Mouse (Mus musculus) forebrain, embryonic 12.5 days (tissue): ENCODE results near the gene Ccdc9. TPM values are rescaled to one million over a fixed set of nuclear protein-coding genes. Genes with fewer than 3 reads are reported as not detected.
"Not testable (repeated sequence)": the region's sequence is repeated elsewhere in the genome, so short reads cannot be mapped to it uniquely, and the experiment has no call there.

Source experiments
- ATAC-seq: fragments of 200-750 bp; cut with Nextera tagmentation; 2 replicates; pipeline ENCODE4 v1.8.0; 2017; ENCODE audit warnings: moderate TSS enrichment; ENCODE audit not compliant: low FRiP score
- H3K27ac ChIP-seq: fragments of 300-500 bp; sonication (generic); 2 replicates; pipeline ENCODE4 v1.5.1; 2016; ENCODE audit warnings: mild to moderate bottlenecking
- H3K27me3 ChIP-seq: fragments of 300-500 bp; sonication (generic); 2 replicates; pipeline ENCODE4 v1.6.1; 2016; ENCODE audit warnings: mild to moderate bottlenecking
- H3K36me3 ChIP-seq: fragments of 300-500 bp; sonication (generic); replicated peaks from 2 replicates; pipeline ENCODE4 v1.6.1; 2016; ENCODE audit warnings: mild to moderate bottlenecking
- H3K4me1 ChIP-seq: fragments of 300-500 bp; sonication (generic); 2 replicates; pipeline ENCODE4 v1.6.1; 2016
- H3K4me2 ChIP-seq: fragments of 300-500 bp; sonication (generic); 2 replicates; pipeline ENCODE4 v1.6.1; 2016; ENCODE audit warnings: mild to moderate bottlenecking, moderate library complexity
- H3K4me3 ChIP-seq: fragments of 300-500 bp; sonication (generic); replicated peaks from 2 replicates; pipeline ENCODE4 v1.5.1; 2016; ENCODE audit warnings: mild to moderate bottlenecking
- H3K9ac ChIP-seq: fragments of 300-500 bp; sonication (generic); 2 replicates; pipeline ENCODE4 v1.6.1; 2016; ENCODE audit warnings: mild to moderate bottlenecking
- H3K9me3 ChIP-seq: fragments of 300-500 bp; sonication (generic); 2 replicates; pipeline ENCODE4 v1.6.1; 2016
- WGBS: fragments of 180-500 bp; shearing (Covaris S2); methylation state at CpG from one replicate; pipeline ENCODE4 v1.1.7; 2016; 5-methylcytosine and 5-hydroxymethylcytosine counted together
- polyA plus RNA-seq: library from polyadenylated mRNA; unstranded; fragments of >200 nt; fragmentation: Nextera tagmentation; extraction: Ambion mirVana; gene quantifications from 2 replicates; pipeline ENCODE4 v1.2.1, GENCODE M21; 2016

Ccdc9 gene
- polyA plus RNA-seq, 1 experiment from 2014 or later: 42.3 TPM

DNA sequence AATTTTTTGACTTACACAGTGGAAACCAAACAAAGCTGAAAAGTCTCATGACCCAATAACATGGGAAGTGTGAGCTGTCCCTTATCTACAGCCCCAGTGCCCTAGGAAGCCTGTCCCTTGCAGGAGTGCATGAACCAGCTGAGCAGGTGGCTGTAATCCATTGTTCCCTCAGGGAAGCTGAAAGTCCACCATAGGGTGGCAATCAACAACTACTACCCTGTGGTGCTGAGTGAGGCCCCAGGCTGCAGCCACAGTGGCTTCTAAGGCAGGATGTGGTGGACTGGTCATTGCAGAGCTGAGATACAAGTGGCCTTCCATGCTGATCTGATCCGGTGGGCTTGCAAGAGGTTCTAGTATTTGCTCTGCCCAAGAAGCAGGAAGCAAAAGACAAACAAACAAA is 25.5 kb downstream of the Ccdc9 start:
- Histone ChIP-seq H3K27me3 (no peaks in the 10 kb centered on the region), H3K36me3 (no peaks in the 10 kb centered on the region), H3K9me3 (0 out of 2 replicates have a peak, but pooled peaks cover 8% of the 10 kb centered on the region), H3K4me2 (no peak overlapping the region), H3K9ac (no peak overlapping the region), H3K27ac (no peak overlapping the region), H3K4me1 (no peaks in the 10 kb centered on the region), H3K4me3 (no peak overlapping the region)
- no peak for ATAC-seq
- WGBS: 81% methylated on average over 1 of the region's 1 CpGs

- Histone ChIP-seq H3K4me2 (no peak within 1 kb of the TSS), H3K4me1 (no peaks in the 10 kb centered on the region), H3K9ac (no peak within 1 kb of the TSS), H3K27me3 (peaks cover 2% of the 10 kb centered on the region; the same call in 1 of the 2 replicates), H3K9me3 (no peaks in the 10 kb centered on the region), H3K4me3 (no peak within 1 kb of the TSS), H3K27ac (no peak within 1 kb of the TSS), H3K36me3 (no peaks in the 10 kb centered on the region)
- ATAC-seq: no peak
- WGBS: 87% methylated on average over 5 of the region's 5 CpGs
Observed at GRCm38 (mm10) chr7:16259110-16259590, 27.4 kb downstream of the Ccdc9 start, which contains the start of gene C5ar1. Gene C5ar1 (minus strand): TSS chr7:16259540.

DNA sequence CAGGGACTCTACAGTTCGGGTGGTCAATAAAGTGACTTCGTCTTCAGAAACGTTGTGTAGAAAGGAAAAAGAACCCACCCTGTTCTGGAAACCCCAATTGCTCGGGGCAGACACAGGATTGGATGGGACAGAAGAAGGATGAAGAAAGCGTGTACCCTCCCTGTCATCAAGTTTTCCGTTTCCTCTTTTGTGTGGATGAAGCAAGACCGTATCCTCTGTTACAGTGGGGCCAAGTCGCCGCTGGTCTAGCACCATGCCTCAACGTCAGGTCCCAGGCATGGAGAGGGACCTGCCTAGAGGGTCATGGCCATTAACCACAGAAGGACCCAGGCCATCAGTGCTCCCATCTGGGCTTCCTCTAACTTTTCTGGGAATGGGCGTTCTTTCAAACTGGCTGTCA is 28.8 kb downstream of the Ccdc9 start:
- H3K36me3 ChIP-seq: no peaks in the 10 kb centered on the region
- ATAC-seq: no peak
- H3K9me3 ChIP-seq: no peaks in the 10 kb centered on the region
- H3K4me1 ChIP-seq: no peaks in the 10 kb centered on the region
- H3K27me3 ChIP-seq: peaks cover 6% of the 10 kb centered on the region; the same call in 1 of the 2 replicates
- no peak overlapping the region for H3K27ac ChIP-seq
- 92% methylated on average over 11 of the region's 11 CpGs for whole genome bisulfite sequencing
- H3K4me3 ChIP-seq: no peak overlapping the region
- no peak overlapping the region for H3K4me2 ChIP-seq
- H3K9ac ChIP-seq: no peak overlapping the region

- H3K4me1 ChIP-seq, H3K27ac ChIP-seq, H3K36me3 ChIP-seq, H3K9me3 ChIP-seq, H3K9ac ChIP-seq, H3K4me2 ChIP-seq, ATAC-seq, H3K27me3 ChIP-seq, H3K4me3 ChIP-seq: not testable (repeated sequence)
- 87% methylated on average over 4 of the region's 4 CpGs for whole genome bisulfite sequencing
Observed at GRCm38 (mm10) chr7:16255963-16256362, 30.6 kb downstream of the Ccdc9 start.

GRCm38 (mm10) chr7:16254195-16254594 is 32.4 kb downstream of the Ccdc9 start:
- WGBS: 68% methylated on average over 4 of the region's 4 CpGs
- Histone ChIP-seq H3K4me1 (no peaks in the 10 kb centered on the region), H3K4me3 (no peak overlapping the region)

GRCm38 (mm10) chr7:16250687-16251086 is 35.9 kb downstream of the Ccdc9 start:
- 85% methylated on average over 5 of the region's 5 CpGs for WGBS
- Histone ChIP-seq H3K4me2 (no peak overlapping the region), H3K4me1 (no peaks in the 10 kb centered on the region), H3K36me3 (no peaks in the 10 kb centered on the region), H3K9me3 (no peaks in the 10 kb centered on the region), H3K4me3 (no peak overlapping the region), H3K27me3 (peaks cover 6% of the 10 kb centered on the region; the same call in 1 of the 2 replicates), H3K27ac (no peak overlapping the region), H3K9ac (no peak overlapping the region)
- no peak for ATAC-seq

More at GRCm38 (mm10) chr7:16254195-16254594, 32.4 kb downstream of the Ccdc9 start:
- H3K27ac ChIP-seq: no peak overlapping the region
- H3K9me3 ChIP-seq: no peaks in the 10 kb centered on the region
- ATAC-seq: no peak
- H3K9ac ChIP-seq: no peak overlapping the region
- no peaks in the 10 kb centered on the region for H3K36me3 ChIP-seq
- H3K27me3 ChIP-seq: peaks cover 6% of the 10 kb centered on the region; the same call in 1 of the 2 replicates
- H3K4me2 ChIP-seq: no peak overlapping the region

- Histone ChIP-seq H3K4me3 (no peak overlapping the region), H3K4me2 (no peak overlapping the region), H3K4me1 (no peaks in the 10 kb centered on the region), H3K27ac (no peak overlapping the region), H3K27me3 (no peaks in the 10 kb centered on the region), H3K36me3 (no peaks in the 10 kb centered on the region), H3K9ac (no peak overlapping the region), H3K9me3 (no peaks in the 10 kb centered on the region)
- no peak for ATAC-seq
- 44% methylated on average over 1 of the region's 4 CpGs for WGBS
Observed at GRCm38 (mm10) chr7:16245958-16246357, 40.6 kb downstream of the Ccdc9 start.

- WGBS: 85% methylated on average over 5 of the region's 5 CpGs
Observed at GRCm38 (mm10) chr7:16244067-16244466, 42.5 kb downstream of the Ccdc9 start, which contains the start of gene C5ar2. Gene C5ar2 (minus strand): TSS chr7:16244154.

GRCm38 (mm10) chr7:16242198-16242597 is 44.4 kb downstream of the Ccdc9 start:
- no peak overlapping the region for H3K4me2 ChIP-seq
- H3K4me3 ChIP-seq: no peak overlapping the region
- no peaks in the 10 kb centered on the region for H3K27me3 ChIP-seq
- H3K4me1 ChIP-seq: no peaks in the 10 kb centered on the region
- no peak overlapping the region for H3K27ac ChIP-seq
- no peaks in the 10 kb centered on the region for H3K9me3 ChIP-seq
- no peak overlapping the region for H3K9ac ChIP-seq
- ATAC-seq: no peak
- 87% methylated on average over 6 of the region's 6 CpGs for WGBS
- no peaks in the 10 kb centered on the region for H3K36me3 ChIP-seq

More at GRCm38 (mm10) chr7:16244067-16244466, 42.5 kb downstream of the Ccdc9 start, which contains the start of gene C5ar2:
- Histone ChIP-seq H3K9ac (no peak within 1 kb of the TSS), H3K27me3 (no peaks in the 10 kb centered on the region), H3K4me1 (no peaks in the 10 kb centered on the region), H3K36me3 (no peaks in the 10 kb centered on the region), H3K4me2 (no peak within 1 kb of the TSS), H3K4me3 (no peak within 1 kb of the TSS), H3K27ac (no peak within 1 kb of the TSS), H3K9me3 (no peaks in the 10 kb centered on the region)
- ATAC-seq: no peak

- no peaks in the 10 kb centered on the region for H3K9me3 ChIP-seq
- H3K27me3 ChIP-seq: no peaks in the 10 kb centered on the region
- no peak for ATAC-seq
- no peak overlapping the region for H3K4me3 ChIP-seq
- 65% methylated on average over 11 of the region's 11 CpGs for WGBS
- H3K4me1 ChIP-seq: no peaks in the 10 kb centered on the region
- H3K36me3 ChIP-seq: no peaks in the 10 kb centered on the region
- H3K27ac ChIP-seq: no peak overlapping the region
- no peak overlapping the region for H3K9ac ChIP-seq
- H3K4me2 ChIP-seq: no peak overlapping the region
Observed at GRCm38 (mm10) chr7:16241787-16242186, 44.8 kb downstream of the Ccdc9 start.

- H3K36me3 ChIP-seq: no peaks in the 10 kb centered on the region
- H3K4me2 ChIP-seq: no peak overlapping the region
- ATAC-seq: no peak
- H3K9ac ChIP-seq: no peak overlapping the region
- no peak overlapping the region for H3K27ac ChIP-seq
- no peaks in the 10 kb centered on the region for H3K27me3 ChIP-seq
- WGBS: 92% methylated on average over 1 of the region's 1 CpGs
- H3K4me1 ChIP-seq: no peaks in the 10 kb centered on the region
- no peaks in the 10 kb centered on the region for H3K9me3 ChIP-seq
- no peak overlapping the region for H3K4me3 ChIP-seq
Observed at GRCm38 (mm10) chr7:16240978-16241303, 45.7 kb downstream of the Ccdc9 start.

DNA sequence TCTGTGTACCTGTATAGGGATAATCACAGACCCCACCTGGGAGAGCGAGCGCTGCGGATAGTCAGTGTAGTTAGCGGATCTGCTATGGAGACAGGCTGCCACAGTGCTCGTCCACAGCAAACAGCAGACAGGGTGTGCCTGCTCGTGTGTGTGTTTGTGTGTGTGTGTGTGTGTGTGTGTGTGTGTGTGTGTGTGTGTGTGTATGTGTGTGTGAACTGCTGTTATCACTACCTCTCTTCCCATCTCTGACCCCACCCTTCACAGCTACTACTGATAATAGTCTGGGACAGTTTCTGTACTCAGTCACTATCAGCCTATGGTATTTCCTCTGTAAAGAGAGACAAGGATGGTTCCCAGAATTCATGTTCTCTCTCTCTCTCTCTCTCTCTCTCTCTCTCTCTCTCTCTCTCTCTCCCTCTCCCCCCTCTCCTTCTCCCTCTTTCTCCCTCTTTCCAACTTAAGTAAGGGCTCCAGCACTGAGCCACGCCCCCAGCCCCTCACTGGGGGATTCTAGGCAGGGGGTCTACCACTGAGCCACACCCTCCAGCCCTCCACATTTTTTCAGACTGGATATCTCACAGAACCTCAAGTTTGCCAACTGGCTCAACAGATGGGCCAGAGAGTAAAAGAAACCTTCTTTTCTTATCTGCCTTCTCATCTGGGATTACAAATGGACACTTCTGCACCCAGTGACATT is 46.2 kb downstream of the Ccdc9 start:
- Histone ChIP-seq H3K36me3 (no peaks in the 10 kb centered on the region), H3K9ac (no peak overlapping the region), H3K4me2 (no peak overlapping the region), H3K27me3 (no peaks in the 10 kb centered on the region), H3K9me3 (no peaks in the 10 kb centered on the region), H3K4me3 (no peak overlapping the region), H3K4me1 (no peaks in the 10 kb centered on the region), H3K27ac (no peak overlapping the region)
- no peak for ATAC-seq
- 79% methylated on average over 7 of the region's 7 CpGs for WGBS

DNA sequence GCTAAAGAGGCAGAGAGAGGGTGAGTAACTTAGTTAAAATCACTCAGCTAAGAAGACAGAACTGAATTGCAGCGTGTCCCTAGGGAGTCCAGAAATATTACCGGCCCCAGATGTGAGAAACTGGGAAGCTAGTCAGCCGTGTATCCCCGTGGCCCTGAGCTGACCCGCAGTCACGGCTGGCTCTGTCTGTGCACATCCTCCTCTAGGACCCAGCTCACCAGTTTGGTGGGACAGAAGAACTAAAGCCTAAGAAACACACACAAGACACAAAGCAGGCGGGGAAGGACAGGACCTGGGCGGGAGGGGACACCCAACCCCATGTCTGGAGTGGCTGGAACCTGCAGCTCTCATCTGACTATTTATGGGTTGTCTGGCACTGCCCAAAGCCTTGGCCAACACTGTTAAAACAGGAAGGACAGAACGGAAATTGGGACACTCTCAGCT is 47.0 kb downstream of the Ccdc9 start:
- ATAC-seq: no peak
- no peaks in the 10 kb centered on the region for H3K9me3 ChIP-seq
- H3K27me3 ChIP-seq: no peaks in the 10 kb centered on the region
- H3K36me3 ChIP-seq: no peaks in the 10 kb centered on the region
- H3K4me3 ChIP-seq: no peak overlapping the region
- no peak overlapping the region for H3K9ac ChIP-seq
- 62% methylated on average over 9 of the region's 9 CpGs for WGBS
- H3K4me2 ChIP-seq: no peak overlapping the region
- no peaks in the 10 kb centered on the region for H3K4me1 ChIP-seq
- H3K27ac ChIP-seq: no peak overlapping the region
